Mouse (Mus musculus): ENCODE results near the gene Stn1. TPM values are rescaled to one million over a fixed set of nuclear protein-coding genes. Genes with fewer than 3 reads are reported as not detected.
A peak's percentile ranks its signal among the peaks of the same experiment; 100 is the strongest.

Stn1 gene
- total RNA-seq, 2 experiments from 2014 or later, result 21.0 to 22.8 TPM

- no peak for DNase-seq (ENCODE audit: low spot score in 2 of 2)
Measured at GRCm38 (mm10) chr19:47510473-47511293, 26.6 kb downstream of the Stn1 start.

GRCm38 (mm10) chr19:47510135-47510472 lies 27.2 kb downstream of the Stn1 start:
- DNase-seq (ENCODE audit: low spot score in 2 of 2), result no peak

GRCm38 (mm10) chr19:47508771-47509281 lies 28.5 kb downstream of the Stn1 start:
- DNase-seq (ENCODE audit: low spot score in 2 of 2), result no peak

- no peak for DNase-seq (ENCODE audit: low spot score in 2 of 2)
Measured at GRCm38 (mm10) chr19:47508191-47508590, 29.1 kb downstream of the Stn1 start.

GRCm38 (mm10) chr19:47507128-47508121 lies 29.9 kb downstream of the Stn1 start:
- DNase-seq (ENCODE audit: low spot score in 2 of 2), result peak; percentile 64 to 88

GRCm38 (mm10) chr19:47503625-47504024 lies 33.7 kb downstream of the Stn1 start:
- DNase-seq (ENCODE audit: low spot score in 2 of 2), result no peak

- DNase-seq (ENCODE audit: low spot score in 2 of 2), result no peak
Measured at GRCm38 (mm10) chr19:47502563-47502962, 34.7 kb downstream of the Stn1 start.

- DNase-seq (ENCODE audit: low spot score in 2 of 2), result no peak
Measured at GRCm38 (mm10) chr19:47500389-47501011, 36.8 kb downstream of the Stn1 start.

GRCm38 (mm10) chr19:47499841-47500240 lies 37.5 kb downstream of the Stn1 start:
- no peak for DNase-seq (ENCODE audit: low spot score in 2 of 2)

GRCm38 (mm10) chr19:47498942-47499341 lies 38.4 kb downstream of the Stn1 start:
- DNase-seq (ENCODE audit: low spot score in 2 of 2), result no peak

GRCm38 (mm10) chr19:47497736-47498135 lies 39.6 kb downstream of the Stn1 start:
- DNase-seq (ENCODE audit: low spot score in 2 of 2), result no peak

- DNase-seq (ENCODE audit: low spot score in 2 of 2), result no peak
Measured at GRCm38 (mm10) chr19:47497313-47497712, 40.0 kb downstream of the Stn1 start.

- DNase-seq (ENCODE audit: low spot score in 2 of 2), result no peak
Measured at GRCm38 (mm10) chr19:47493017-47493997, 44.0 kb downstream of the Stn1 start.

- no peak for DNase-seq (ENCODE audit: low spot score in 2 of 2)
Measured at GRCm38 (mm10) chr19:47492422-47492821, 44.9 kb downstream of the Stn1 start.

GRCm38 (mm10) chr19:47491853-47492252 lies 45.5 kb downstream of the Stn1 start:
- no peak for DNase-seq (ENCODE audit: low spot score in 2 of 2)

- no peak for DNase-seq (ENCODE audit: low spot score in 2 of 2)
Measured at GRCm38 (mm10) chr19:47489233-47489632, 48.1 kb downstream of the Stn1 start.

GRCm38 (mm10) chr19:47488250-47488649 lies 49.1 kb downstream of the Stn1 start:
- DNase-seq (ENCODE audit: low spot score in 2 of 2), result no peak

- no peak for DNase-seq (ENCODE audit: low spot score in 2 of 2)
Measured at GRCm38 (mm10) chr19:47487572-47487971, 49.7 kb downstream of the Stn1 start.

GRCm38 (mm10) chr19:47485997-47486566 lies 51.2 kb downstream of the Stn1 start:
- DNase-seq (ENCODE audit: low spot score in 2 of 2), result no peak

- no peak for DNase-seq (ENCODE audit: low spot score in 2 of 2)
Measured at GRCm38 (mm10) chr19:47484110-47484509, 53.2 kb downstream of the Stn1 start.
